Mouse (Mus musculus) bone marrow macrophage, adult 2 months (primary cell): ENCODE measurements at regions not wholly inside any gene's neighbourhood (a gene's known extent, or its start where the extent isn't known, plus 50 kb on each side); places are given as distances from the start of the nearest gene placed in this dataset.

Experiments
- CTCF ChIP-seq: IDR thresholded peaks from 2 replicates; pipeline ENCODE4 v1.5.1; 2012; ENCODE audit warnings: low read depth, mild to moderate bottlenecking, low read length, moderate library complexity
- POLR2A ChIP-seq: IDR thresholded peaks from 2 replicates; pipeline ENCODE4 v1.6.1; 2012; ENCODE audit warnings: mild to moderate bottlenecking, low read depth, low read length, borderline replicate concordance

- no peak for TF ChIP-seq CTCF
- no peak for TF ChIP-seq POLR2A
These were observed 273.9 kb downstream of the Wdr11 start for GRCm38 (mm10) chr7:129865536-129865935.
